Mouse (Mus musculus) CD8-positive naive resting alpha-beta T cell, adult 2 months (primary cell): ENCODE measurements around the gene Gm10961.
A peak's percentile ranks its signal among the peaks of the same experiment; 100 is the strongest.

ENCODE experiments used
- DNase-seq, 2 experiments: peaks; one replicate each; pipeline ENCODE4 v3.0.0; 2022; ENCODE audit warnings: low read depth in 2 of 2, low spot score in 2 of 2

The Gm10961 gene

DNA sequence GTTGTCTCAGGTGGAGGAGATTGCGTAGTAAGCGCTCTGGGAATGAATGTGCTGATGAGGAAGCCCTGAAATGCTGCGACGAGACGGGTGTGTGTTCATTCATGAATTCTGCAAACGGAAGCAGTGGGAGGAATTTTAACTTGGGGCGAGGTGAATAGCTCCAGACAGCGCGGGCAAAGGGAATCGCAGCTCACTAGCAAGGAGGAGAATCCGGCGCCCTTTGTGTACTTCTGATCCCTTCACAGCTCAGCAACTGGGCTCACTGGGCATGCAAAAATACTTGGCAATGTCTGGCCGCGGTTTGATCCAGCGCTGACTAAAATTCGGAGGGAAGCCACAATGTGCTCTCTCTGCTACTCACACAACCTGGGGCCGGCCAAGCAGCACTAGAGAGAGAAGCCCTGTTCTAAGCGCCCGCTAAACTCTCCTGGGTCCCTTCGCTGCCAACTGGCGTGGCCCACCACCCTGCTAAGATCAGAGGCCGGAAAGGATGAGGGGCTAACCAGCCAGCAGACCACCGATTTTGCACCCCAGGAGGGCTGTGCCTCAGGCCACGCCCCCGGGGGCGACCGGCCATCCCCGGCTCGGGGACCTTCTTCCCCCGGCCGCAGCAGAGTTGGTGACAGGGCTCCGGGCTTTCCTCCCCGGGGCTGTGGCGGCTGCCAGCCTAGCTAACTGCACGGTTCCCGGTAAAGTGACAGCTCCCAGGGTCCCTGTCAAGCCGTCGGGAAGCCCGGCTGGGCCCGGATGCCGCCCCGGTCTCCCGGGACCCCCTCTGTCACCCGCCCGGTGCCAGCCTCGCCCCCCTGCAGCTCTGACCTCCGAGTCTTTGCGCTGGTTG, at the start of gene Gm10961:
Gm10961 (plus strand) TSS at position 641 of the 841 bp plus-strand sequence.
- peak in 1 of 2 experiments; percentile 3 for DNase-seq

- no peak for DNase-seq
Observed at GRCm38 (mm10) chr3:107582130-107582874, 48.8 kb upstream of the Gm10961 start.

- no peak for DNase-seq
Observed at GRCm38 (mm10) chr3:107582875-107583767, 48.0 kb upstream of the Gm10961 start.

DNA sequence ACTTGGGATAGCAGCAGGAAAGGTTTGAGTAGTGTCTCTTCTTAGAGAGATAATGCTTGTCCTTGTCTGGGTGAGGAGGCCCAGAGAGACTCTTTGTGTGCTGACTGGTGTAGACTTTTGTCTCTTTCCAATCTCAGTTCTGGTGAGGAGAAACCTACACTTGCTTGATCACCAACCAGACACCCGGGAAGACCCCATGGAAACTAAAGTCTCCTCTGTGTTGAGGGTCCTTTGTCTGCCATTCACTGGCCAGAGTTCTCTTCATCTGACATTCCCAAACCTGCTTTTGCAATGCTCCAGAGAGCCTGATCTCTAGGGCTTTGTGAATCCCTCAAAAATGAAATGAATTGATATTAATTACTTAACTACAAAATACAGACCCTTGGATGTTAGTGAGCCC, 47.2 kb upstream of the Gm10961 start:
- no peak for DNase-seq

DNA sequence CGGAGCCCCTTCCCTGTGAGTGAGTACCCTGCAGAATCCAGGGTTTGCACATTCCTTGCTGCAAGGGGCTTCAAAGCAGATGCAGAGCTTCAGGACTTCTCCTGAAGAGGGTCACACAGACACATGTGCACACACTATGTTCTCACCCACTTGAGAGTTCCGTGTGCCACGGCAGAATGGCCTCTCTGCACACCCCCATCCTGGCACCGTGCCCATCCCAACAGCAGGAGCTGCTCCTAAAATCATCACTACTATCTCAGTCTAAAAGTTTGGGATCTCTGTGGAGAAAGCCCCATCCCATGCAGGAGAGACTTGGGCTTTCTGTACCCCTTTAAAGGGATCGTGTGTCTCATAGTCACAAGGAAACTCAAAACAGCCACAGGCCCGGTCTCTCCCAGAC, 44.6 kb upstream of the Gm10961 start:
- no peak for DNase-seq

GRCm38 (mm10) chr3:107591612-107592011, 39.5 kb upstream of the Gm10961 start:
- DNase-seq, result no peak

DNA sequence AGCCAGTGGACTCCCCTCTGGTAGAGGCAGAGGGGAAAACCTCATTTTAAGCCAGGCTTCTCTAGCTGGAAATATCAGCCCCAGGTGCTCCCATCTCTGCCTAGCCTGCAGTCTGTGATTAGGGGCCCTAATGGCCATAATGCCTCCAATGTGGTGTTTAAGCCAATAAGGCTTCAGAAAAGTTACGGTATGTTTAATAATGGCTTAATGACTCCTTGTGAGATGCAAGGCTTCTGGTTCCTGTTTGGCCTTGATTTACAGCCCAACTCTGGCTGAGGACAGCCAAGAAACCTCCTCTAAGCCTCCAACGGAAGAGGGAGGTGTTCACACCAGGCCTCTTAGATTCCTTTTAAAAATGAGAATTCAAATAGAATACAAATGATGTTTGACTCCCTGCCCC, 37.5 kb upstream of the Gm10961 start:
- no peak for DNase-seq

DNA sequence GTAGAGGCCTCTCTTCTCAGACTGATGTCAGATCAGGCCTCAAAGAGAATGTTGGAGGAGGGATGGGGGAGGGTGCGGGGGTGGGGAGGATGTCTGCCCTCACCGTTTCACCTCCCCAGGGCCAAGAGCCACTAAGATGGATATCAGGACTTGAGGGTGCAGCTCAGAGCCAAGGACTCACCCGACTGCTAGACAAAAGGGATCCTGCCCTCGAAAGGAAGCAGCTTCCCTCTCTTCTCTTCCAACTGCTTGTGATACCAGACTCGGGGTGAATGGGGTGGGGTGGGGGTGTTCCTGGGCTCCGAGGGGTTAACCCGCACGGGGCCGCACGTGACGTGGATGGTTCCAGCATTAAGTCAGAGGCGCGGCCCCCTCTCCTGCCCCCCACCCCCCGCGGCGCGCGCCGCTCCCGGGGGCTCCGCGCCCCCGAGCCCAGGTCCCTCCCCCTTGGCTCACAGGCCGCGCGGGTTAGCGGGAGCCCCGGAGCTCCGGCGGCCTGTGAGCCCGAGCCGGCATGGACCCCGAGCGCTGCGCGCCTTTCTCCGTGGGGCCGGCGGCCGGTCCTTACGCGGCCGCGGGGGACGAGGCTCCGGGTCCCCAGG, 36.4 kb upstream of the Gm10961 start, which contains the start of gene Alx3:
Alx3 (plus strand) TSS at position 370 of the 602 bp plus-strand sequence.
- DNase-seq, result no peak

DNA sequence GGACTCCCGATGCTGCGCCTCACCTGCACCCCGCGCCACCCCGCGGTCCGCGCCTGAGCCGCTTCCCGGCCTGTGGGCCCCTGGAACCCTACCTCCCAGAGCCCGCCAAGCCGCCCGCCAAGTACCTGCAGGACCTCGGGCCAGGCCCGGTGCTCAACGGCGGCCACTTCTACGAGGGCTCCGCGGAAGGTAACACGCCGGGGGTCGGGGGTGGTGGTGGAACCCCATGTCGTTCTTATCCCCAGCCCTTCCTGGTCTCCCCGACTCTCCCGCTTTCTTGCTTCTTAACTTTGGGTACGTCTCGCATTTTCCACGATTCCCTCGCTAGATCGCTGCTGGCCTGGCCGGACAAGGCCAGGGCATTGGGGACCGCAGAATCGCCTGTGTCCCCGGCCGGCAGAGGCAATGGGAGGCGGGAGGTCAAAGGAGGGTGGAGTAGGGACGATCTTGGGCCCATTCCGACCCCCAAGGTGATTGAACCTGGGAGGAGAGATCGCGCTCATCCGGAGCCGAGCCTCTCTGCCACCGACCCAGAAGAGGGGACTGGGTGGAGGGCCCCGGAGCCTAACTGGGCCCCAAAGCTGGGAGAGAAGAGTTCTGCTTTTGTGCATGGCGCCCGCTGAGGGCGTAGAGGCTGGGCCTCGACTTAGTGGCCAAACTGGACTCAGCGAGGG, 35.7 kb upstream of the Gm10961 start:
- no peak for DNase-seq

- no peak for DNase-seq
Observed at GRCm38 (mm10) chr3:107595938-107596461, 35.1 kb upstream of the Gm10961 start.

- no peak for DNase-seq
Observed at GRCm38 (mm10) chr3:107596559-107596958, 34.6 kb upstream of the Gm10961 start.

GRCm38 (mm10) chr3:107597134-107597533, 34.0 kb upstream of the Gm10961 start:
- no peak for DNase-seq

- no peak for DNase-seq
Observed at GRCm38 (mm10) chr3:107597586-107598389, 33.3 kb upstream of the Gm10961 start.

DNA sequence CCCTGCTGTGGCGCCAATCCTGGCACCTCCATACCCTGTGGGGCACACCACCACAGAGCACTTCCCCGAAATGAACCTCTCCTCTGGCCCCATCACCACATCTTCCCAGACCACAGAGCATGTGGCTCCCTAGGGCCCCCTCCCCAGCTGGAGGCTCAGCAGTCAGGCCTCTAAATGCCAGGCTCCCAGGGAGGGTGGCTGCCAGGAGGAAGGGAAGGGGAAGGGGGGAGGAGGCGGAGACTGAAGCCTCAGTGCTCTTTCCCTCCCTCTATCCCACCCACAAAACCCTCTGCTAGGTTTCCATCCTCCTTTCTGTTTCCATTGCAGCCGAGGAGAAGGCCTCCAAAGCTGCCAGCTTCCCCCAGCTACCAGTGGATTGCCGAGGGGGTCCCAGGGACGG, 31.0 kb upstream of the Gm10961 start:
- no peak for DNase-seq

- peak; percentile 25 to 50 for DNase-seq
Observed at GRCm38 (mm10) chr3:107605304-107605703, 25.8 kb upstream of the Gm10961 start.

- no peak for DNase-seq
Observed at GRCm38 (mm10) chr3:107607221-107607620, 23.9 kb upstream of the Gm10961 start.

- no peak for DNase-seq
Observed at GRCm38 (mm10) chr3:107608808-107609207, 22.3 kb upstream of the Gm10961 start.

- no peak for DNase-seq
Observed at GRCm38 (mm10) chr3:107609376-107609775, 21.7 kb upstream of the Gm10961 start.

DNA sequence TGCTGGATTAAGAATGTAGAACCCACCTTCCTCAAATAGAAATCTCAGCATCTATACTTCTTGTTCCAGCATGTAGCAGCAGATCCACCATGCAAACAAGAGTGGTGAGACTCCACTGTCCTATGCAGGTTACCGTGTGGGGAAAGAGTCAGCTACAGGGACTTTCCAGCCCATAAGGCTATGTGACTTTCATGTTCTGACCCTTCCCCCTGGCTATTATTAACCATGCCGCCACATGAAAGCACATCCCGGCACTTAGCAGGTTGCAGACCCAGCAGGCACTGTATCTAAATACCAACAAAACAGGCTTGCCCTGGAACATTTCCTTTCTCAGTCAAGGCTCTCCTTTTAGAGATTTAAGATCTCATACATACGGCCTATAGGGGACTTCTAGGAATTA, 19.7 kb upstream of the Gm10961 start:
- no peak for DNase-seq
